Mouse (Mus musculus) kidney, postnatal 0 days (tissue): Measurements from ENCODE around the gene Sipa1l3. TPM values are rescaled to one million over a fixed set of nuclear protein-coding genes. Genes with fewer than 3 reads are reported as not detected.

Experiments used
- ATAC-seq: fragments of 200-750 bp; cut with Nextera tagmentation; replicated peaks from 2 replicates; pipeline ENCODE4 v1.8.0; 2017; ENCODE audit warnings: low read depth, moderate number of reproducible peaks, moderate TSS enrichment, moderate library complexity; ENCODE audit not compliant: low FRiP score
- DNase-seq: peaks from one replicate; pipeline ENCODE4 v3.0.0-alpha.2; 2016; ENCODE audit warnings: low spot score
- H3K27ac ChIP-seq: fragments of 300-500 bp; sonication (generic); 2 replicates; pipeline ENCODE4 v1.5.1; 2014; ENCODE audit warnings: mild to moderate bottlenecking
- H3K27me3 ChIP-seq: fragments of 300-500 bp; sonication (generic); 2 replicates; pipeline ENCODE4 v1.6.1; 2014; ENCODE audit warnings: low read length, mixed read lengths; ENCODE audit not compliant: insufficient read depth
- H3K36me3 ChIP-seq: fragments of 300-500 bp; sonication (generic); 2 replicates; pipeline ENCODE4 v1.6.1; 2014; ENCODE audit warnings: low read length, mixed read lengths; ENCODE audit not compliant: insufficient read depth
- H3K4me1 ChIP-seq: fragments of 300-500 bp; sonication (generic); replicated peaks from 2 replicates; pipeline ENCODE4 v1.6.1; 2014; ENCODE audit warnings: antibody characterized with exemption, low read length, mixed read lengths; ENCODE audit not compliant: insufficient read depth
- H3K4me2 ChIP-seq: fragments of 300-500 bp; sonication (generic); 2 replicates; pipeline ENCODE4 v1.6.1; 2014; ENCODE audit warnings: mild to moderate bottlenecking, low read length, moderate library complexity, mixed read lengths
- H3K4me3 ChIP-seq: fragments of 300-500 bp; sonication (generic); replicated peaks from 2 replicates; pipeline ENCODE4 v1.5.1; 2014; ENCODE audit warnings: low read depth, low read length
- H3K9ac ChIP-seq: fragments of 300-500 bp; sonication (generic); 2 replicates; pipeline ENCODE4 v1.6.1; 2014; ENCODE audit warnings: low read depth, low read length
- H3K9me3 ChIP-seq: fragments of 300-500 bp; sonication (generic); replicated peaks from 2 replicates; pipeline ENCODE4 v1.6.1; 2016; ENCODE audit warnings: low read length, inconsistent platforms, mixed read lengths
- CTCF ChIP-seq: IDR thresholded peaks from 2 replicates; pipeline ENCODE4 v1.5.1; 2016; ENCODE audit warnings: antibody characterized with exemption, low read depth, mild to moderate bottlenecking, moderate library complexity
- WGBS: fragments of 180-500 bp; shearing (Covaris S2); extraction: QIAGEN DNeasy Blood & Tissue Kit; methylation state at CpG from one replicate; pipeline ENCODE4 v1.1.7; 2014; 5-methylcytosine and 5-hydroxymethylcytosine counted together
- polyA plus RNA-seq: library from polyadenylated mRNA; unstranded; fragments of >200 nt; fragmentation: Nextera tagmentation; extraction: Ambion mirVana; gene quantifications from 2 replicates; pipeline ENCODE4 v1.2.1, GENCODE M21; 2015

Gene Sipa1l3
- polyA plus RNA-seq, 1 experiment from 2014 or later = 8.3 TPM

DNA sequence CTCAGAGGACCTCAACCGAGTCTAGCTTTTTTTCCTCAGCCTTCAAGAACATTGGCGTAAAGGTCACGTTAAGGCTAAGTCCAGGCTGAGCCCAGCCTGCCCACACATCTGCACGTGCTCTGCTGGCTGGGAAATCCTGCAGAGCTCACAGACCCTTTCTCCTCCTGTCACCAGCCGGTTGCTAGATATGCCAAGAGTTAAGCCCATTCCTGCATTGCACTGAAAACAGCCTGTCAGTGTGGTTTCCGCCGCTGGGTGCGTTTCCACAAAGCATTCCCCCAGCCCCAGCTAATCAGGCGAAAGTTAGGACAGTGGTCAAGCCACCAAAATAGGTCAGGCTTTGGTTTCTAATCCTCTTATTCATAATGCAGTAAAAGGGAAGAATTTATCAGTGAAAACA lies 77.3 kb downstream of the Sipa1l3 start:
- H3K4me3 ChIP-seq = no peak overlapping the region
- no peak overlapping the region for H3K9ac ChIP-seq
- DNase-seq (no peak), ATAC-seq (no peak)
- 63% methylated on average over 9 of the region's 9 CpGs for WGBS
- no peaks in the 10 kb centered on the region for H3K27me3 ChIP-seq
- H3K27ac ChIP-seq = no peak overlapping the region
- H3K4me1 ChIP-seq = peaks cover 5% of the 10 kb centered on the region; the same call in 1 of the 2 replicates
- H3K4me2 ChIP-seq = no peak overlapping the region
- H3K9me3 ChIP-seq = no peaks in the 10 kb centered on the region
- no peaks in the 10 kb centered on the region for H3K36me3 ChIP-seq
- TF ChIP-seq CTCF = no peak

DNA sequence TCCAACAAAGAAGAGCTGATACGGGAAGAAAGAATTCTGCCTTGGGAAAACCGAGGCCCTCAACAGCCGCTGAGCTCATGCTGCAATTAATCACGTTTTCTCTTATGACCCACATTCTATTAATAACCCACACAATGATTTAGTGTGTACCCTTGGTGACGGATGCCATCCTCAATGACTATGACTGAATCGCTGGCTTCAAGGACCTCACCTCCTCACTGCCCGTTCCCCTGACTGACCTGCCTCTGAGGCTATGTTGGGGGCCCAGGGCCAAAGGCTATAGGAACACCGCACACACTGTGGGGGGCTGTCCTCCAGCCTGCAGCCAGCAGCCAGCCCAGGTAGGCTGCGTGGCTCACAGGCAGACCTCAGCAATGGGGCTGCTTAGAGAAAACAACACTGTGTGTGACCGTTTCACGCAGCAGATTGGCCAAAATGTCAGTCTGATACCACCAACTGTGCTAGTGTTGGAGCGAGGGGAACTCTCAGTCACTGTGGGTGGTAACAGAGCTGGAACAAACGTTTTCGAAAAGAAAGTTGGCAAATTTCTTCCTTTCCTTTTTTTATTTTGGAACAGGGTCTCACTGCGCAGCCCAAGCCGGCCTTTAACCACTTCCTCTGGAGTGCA lies 79.7 kb downstream of the Sipa1l3 start:
- peak; percentile 46 for DNase-seq
- no peak for TF ChIP-seq CTCF
- 0 out of 2 replicates have a peak, but pooled peaks have one; percentile 14 for ATAC-seq
- H3K27ac ChIP-seq = peak overlapping the region; percentile 36; the same call in 1 of the 2 replicates
- H3K4me1 ChIP-seq = peaks cover 5% of the 10 kb centered on the region; the same call in 1 of the 2 replicates
- H3K9ac ChIP-seq = no peak overlapping the region
- no peaks in the 10 kb centered on the region for H3K9me3 ChIP-seq
- H3K4me2 ChIP-seq = no peak overlapping the region
- H3K4me3 ChIP-seq = no peak overlapping the region
- H3K36me3 ChIP-seq = no peaks in the 10 kb centered on the region
- H3K27me3 ChIP-seq = no peaks in the 10 kb centered on the region
- 54% methylated on average over 16 of the region's 16 CpGs for WGBS

GRCm38 (mm10) chr7:29438204-29438603 lies 80.2 kb downstream of the Sipa1l3 start:
- no peak for TF ChIP-seq CTCF
- peak overlapping the region; percentile 10 for H3K27ac ChIP-seq
- H3K27me3 ChIP-seq = no peaks in the 10 kb centered on the region

GRCm38 (mm10) chr7:29437072-29437471 lies 81.4 kb downstream of the Sipa1l3 start:
- no peaks in the 10 kb centered on the region for H3K27me3 ChIP-seq
- no peak overlapping the region for H3K4me3 ChIP-seq
- H3K9me3 ChIP-seq = no peaks in the 10 kb centered on the region
- no peak overlapping the region for H3K4me2 ChIP-seq
- no peak for TF ChIP-seq CTCF
- WGBS = 68% methylated on average over 10 of the region's 10 CpGs
- no peaks in the 10 kb centered on the region for H3K36me3 ChIP-seq
- H3K9ac ChIP-seq = no peak overlapping the region
- no peak overlapping the region for H3K27ac ChIP-seq
- H3K4me1 ChIP-seq = 0 out of 2 replicates have a peak, but pooled peaks cover 5% of the 10 kb centered on the region
- DNase-seq (no peak), ATAC-seq (no peak)

More at GRCm38 (mm10) chr7:29438204-29438603, 80.2 kb downstream of the Sipa1l3 start:
- Histone ChIP-seq H3K4me2 (no peak overlapping the region), H3K9ac (no peak overlapping the region), H3K4me1 (0 out of 2 replicates have a peak, but pooled peaks cover 5% of the 10 kb centered on the region), H3K9me3 (no peaks in the 10 kb centered on the region), H3K36me3 (no peaks in the 10 kb centered on the region), H3K4me3 (no peak overlapping the region)
- ATAC-seq (no peak), DNase-seq (no peak)
- 81% methylated on average over 14 of the region's 14 CpGs for WGBS

DNA sequence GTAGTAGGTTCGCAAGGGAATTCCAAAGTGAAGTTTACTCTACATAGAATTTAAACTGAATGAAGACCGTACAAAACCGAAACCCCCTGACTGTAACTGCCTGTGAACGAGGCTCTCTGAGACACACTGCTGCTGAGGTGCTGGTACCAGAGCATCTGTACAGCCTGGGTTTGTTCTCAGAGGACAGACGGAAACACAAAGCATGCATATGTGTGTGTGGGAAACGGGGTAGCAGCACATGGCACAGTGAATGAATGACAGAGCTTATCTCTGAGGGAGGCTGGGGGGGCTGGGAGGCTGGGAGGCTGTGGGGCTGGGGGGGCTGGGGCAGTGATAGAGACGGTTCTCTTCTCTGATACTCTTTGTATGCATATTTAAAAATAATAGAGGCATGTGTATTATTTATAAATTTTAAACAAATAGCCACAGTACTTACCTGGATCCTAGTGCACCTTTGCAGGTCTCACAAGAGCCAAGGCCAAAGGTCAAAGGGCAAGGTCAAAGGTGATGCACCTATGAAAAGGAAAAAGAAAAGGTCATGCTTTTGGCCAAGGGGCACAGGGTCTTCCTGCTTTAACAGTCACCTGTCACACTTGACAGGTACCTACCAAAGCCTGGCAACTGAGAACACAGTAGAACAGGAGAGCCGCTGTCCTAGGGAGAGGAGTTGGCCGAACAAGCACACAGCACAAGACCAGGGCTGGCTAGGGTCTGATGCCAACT lies 84.0 kb downstream of the Sipa1l3 start:
- H3K27me3 ChIP-seq = no peaks in the 10 kb centered on the region
- no peak overlapping the region for H3K4me3 ChIP-seq
- H3K27ac ChIP-seq = no peak overlapping the region
- ATAC-seq = no peak
- no peak for TF ChIP-seq CTCF
- no peak overlapping the region for H3K4me2 ChIP-seq
- H3K9ac ChIP-seq = no peak overlapping the region
- H3K4me1 ChIP-seq = peaks cover 16% of the 10 kb centered on the region; the same call in 1 of the 2 replicates
- H3K9me3 ChIP-seq = no peaks in the 10 kb centered on the region
- 87% methylated on average over 9 of the region's 9 CpGs for WGBS
- DNase-seq = no peak
- no peaks in the 10 kb centered on the region for H3K36me3 ChIP-seq

- H3K4me3 ChIP-seq = no peak overlapping the region
- H3K27ac ChIP-seq = no peak overlapping the region
- no peak for DNase-seq
- H3K9me3 ChIP-seq = no peaks in the 10 kb centered on the region
- ATAC-seq = no peak
- no peak overlapping the region for H3K4me2 ChIP-seq
- 70% methylated on average over 10 of the region's 10 CpGs for whole genome bisulfite sequencing
- H3K4me1 ChIP-seq = peaks cover 16% of the 10 kb centered on the region; the same call in 1 of the 2 replicates
- H3K27me3 ChIP-seq = no peaks in the 10 kb centered on the region
- H3K36me3 ChIP-seq = no peaks in the 10 kb centered on the region
- TF ChIP-seq CTCF = no peak
- H3K9ac ChIP-seq = no peak overlapping the region
These were observed 84.7 kb downstream of the Sipa1l3 start for GRCm38 (mm10) chr7:29433725-29434124.
